Mouse (Mus musculus) forebrain, embryonic 14.5 days (tissue): ENCODE data around the gene Pde4d. TPM values are rescaled to one million over a fixed set of nuclear protein-coding genes. Genes with fewer than 3 reads are reported as not detected.

ENCODE experiments used
- ATAC-seq: fragments of 200-750 bp; cut with Nextera tagmentation; 2 replicates; pipeline ENCODE4 v1.8.0; 2017; ENCODE audit warnings: mild to moderate bottlenecking, moderate library complexity
- DNase-seq: peaks from one replicate; pipeline ENCODE4 v3.0.0-alpha.2; 2015; ENCODE audit warnings: low spot score
- H3K27ac ChIP-seq: fragments of 300-500 bp; sonication (generic); 2 replicates; pipeline ENCODE4 v1.5.1; 2014; ENCODE audit warnings: low read depth, mild to moderate bottlenecking, control low read depth, low read length, moderate library complexity
- H3K27me3 ChIP-seq: fragments of 300-500 bp; sonication (generic); replicated peaks from 2 replicates; pipeline ENCODE4 v1.6.1; 2014; ENCODE audit warnings: low read length, control low read depth, mixed read lengths; ENCODE audit not compliant: control insufficient read depth, insufficient read depth
- H3K36me3 ChIP-seq: fragments of 300-500 bp; sonication (generic); 2 replicates; pipeline ENCODE4 v1.6.1; 2014; ENCODE audit warnings: low read length, control low read depth; ENCODE audit not compliant: control insufficient read depth, insufficient read depth
- H3K4me1 ChIP-seq: fragments of 300-500 bp; sonication (generic); 2 replicates; pipeline ENCODE4 v1.6.1; 2014; ENCODE audit warnings: antibody characterized with exemption, low read length, control low read depth; ENCODE audit not compliant: control insufficient read depth, insufficient read depth
- H3K4me2 ChIP-seq: fragments of 300-500 bp; sonication (generic); 2 replicates; pipeline ENCODE4 v1.6.1; 2014; ENCODE audit warnings: mild to moderate bottlenecking, control low read depth, low read length
- H3K4me3 ChIP-seq: fragments of 300-500 bp; sonication (generic); 2 replicates; pipeline ENCODE4 v1.5.1; 2014; ENCODE audit warnings: low read depth, low read length, control low read depth
- H3K9ac ChIP-seq: fragments of 300-500 bp; sonication (generic); 2 replicates; pipeline ENCODE4 v1.6.1; 2014; ENCODE audit warnings: mild to moderate bottlenecking, low read length, control low read depth, moderate library complexity
- H3K9me3 ChIP-seq: fragments of 300-500 bp; sonication (generic); replicated peaks from 2 replicates; pipeline ENCODE4 v1.6.1; 2016; ENCODE audit warnings: low read length, control low read depth, mixed read lengths; ENCODE audit not compliant: control insufficient read depth
- WGBS: fragments of 180-500 bp; shearing (Covaris S2); extraction: QIAGEN DNeasy Blood & Tissue Kit; methylation state at CpG from one replicate; pipeline ENCODE4 v1.1.7; 2014; 5-methylcytosine and 5-hydroxymethylcytosine counted together
- polyA plus RNA-seq: library from polyadenylated mRNA; unstranded; fragments of >200 nt; fragmentation: Nextera tagmentation; extraction: Ambion mirVana; gene quantifications from 2 replicates; pipeline ENCODE4 v1.2.1, GENCODE M21; 2014

Pde4d gene
- polyA plus RNA-seq, 1 experiment from 2014 or later: 13.7 TPM

DNA sequence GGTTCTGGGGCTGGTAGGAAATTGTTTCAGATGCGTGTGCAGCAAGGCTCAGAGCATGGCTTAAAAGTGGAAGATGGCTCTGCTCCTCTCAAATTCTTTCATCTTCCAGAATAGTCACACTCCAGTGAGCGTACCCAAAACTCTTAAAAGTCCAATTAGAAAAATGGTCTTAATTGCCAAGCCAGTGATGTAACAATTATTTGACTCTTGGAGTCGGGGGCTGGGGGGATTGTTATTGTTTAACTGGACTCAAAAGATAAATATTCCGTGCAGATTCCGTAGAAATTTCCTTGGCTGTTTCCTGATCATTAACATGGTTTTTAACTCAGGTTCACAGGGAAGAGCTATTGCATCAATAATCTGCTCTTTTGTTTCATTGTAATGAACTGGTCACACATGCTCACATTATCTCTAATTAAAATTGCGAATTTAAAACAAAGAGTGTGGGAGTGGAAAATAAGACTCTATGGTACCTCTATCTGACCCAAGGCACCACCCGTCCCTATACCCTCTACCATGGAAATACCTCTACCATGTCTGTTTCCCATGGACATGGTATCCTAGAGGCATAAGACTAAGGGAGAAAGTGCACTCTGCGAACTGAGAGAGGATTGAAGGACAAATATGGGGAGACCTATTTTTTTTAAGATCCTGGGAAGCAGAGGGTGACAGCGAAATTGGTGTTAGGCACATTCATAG, 1159.5 kb downstream of the Pde4d start:
- H3K9me3 ChIP-seq: no peaks in the 10 kb centered on the region
- 62% methylated on average over 9 of the region's 9 CpGs for WGBS
- no peaks in the 10 kb centered on the region for H3K27me3 ChIP-seq
- ATAC-seq (peak; percentile 35), DNase-seq (no peak)
- no peak overlapping the region for H3K4me3 ChIP-seq
- no peaks in the 10 kb centered on the region for H3K36me3 ChIP-seq
- no peak overlapping the region for H3K27ac ChIP-seq
- H3K4me2 ChIP-seq: no peak overlapping the region
- no peak overlapping the region for H3K9ac ChIP-seq
- no peaks in the 10 kb centered on the region for H3K4me1 ChIP-seq

DNA sequence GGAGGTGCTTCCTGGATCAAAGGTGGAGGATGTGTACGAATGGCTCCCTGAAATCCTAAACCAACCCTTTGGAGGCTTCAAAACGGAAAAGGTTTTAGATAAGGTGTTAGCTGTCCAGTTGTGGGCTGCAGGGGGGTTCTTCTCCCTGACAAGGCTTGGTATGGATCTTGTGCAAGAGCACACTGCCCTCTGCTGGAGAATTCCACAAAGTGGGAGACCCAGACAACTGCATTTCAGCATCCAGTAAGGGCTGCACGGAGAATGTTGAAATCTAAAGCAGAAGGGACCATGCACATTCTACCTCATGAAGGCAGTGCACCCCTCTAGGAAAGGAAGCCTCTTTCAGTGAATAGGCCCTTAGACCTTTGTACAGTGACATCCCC, 1160.0 kb downstream of the Pde4d start:
- no peak overlapping the region for H3K4me3 ChIP-seq
- no peaks in the 10 kb centered on the region for H3K27me3 ChIP-seq
- no peaks in the 10 kb centered on the region for H3K4me1 ChIP-seq
- peak; percentile 85 for DNase-seq
- no peak overlapping the region for H3K27ac ChIP-seq
- no peak overlapping the region for H3K4me2 ChIP-seq
- ATAC-seq: peak; percentile 89
- no peak overlapping the region for H3K9ac ChIP-seq
- H3K9me3 ChIP-seq: no peaks in the 10 kb centered on the region
- WGBS: 25% methylated on average over 3 of the region's 3 CpGs
- no peaks in the 10 kb centered on the region for H3K36me3 ChIP-seq

DNA sequence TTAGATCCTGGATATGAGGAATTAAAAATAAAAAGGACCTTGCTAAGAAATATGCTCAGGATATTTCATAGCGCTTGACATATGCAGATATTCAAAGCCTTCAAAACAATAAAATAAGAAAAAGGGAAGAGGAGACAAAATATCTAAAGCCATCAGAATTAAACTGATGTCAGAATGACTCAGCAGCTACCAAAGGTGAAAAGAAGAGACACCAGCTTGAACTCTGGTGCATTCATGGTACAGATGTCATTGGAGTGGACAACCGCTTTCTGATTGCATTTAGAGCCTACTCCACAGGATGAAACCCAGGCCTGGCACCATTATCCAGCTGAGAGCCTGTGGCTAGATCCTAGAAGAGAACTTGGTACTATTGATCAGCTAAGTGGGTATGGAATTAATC, 1161.0 kb downstream of the Pde4d start:
- Histone ChIP-seq H3K4me2 (no peak overlapping the region), H3K27me3 (no peaks in the 10 kb centered on the region), H3K4me3 (no peak overlapping the region), H3K4me1 (no peaks in the 10 kb centered on the region), H3K36me3 (no peaks in the 10 kb centered on the region), H3K9ac (no peak overlapping the region), H3K9me3 (no peaks in the 10 kb centered on the region), H3K27ac (no peak overlapping the region)
- 97% methylated on average over 2 of the region's 2 CpGs for WGBS
- ATAC-seq (no peak), DNase-seq (no peak)

DNA sequence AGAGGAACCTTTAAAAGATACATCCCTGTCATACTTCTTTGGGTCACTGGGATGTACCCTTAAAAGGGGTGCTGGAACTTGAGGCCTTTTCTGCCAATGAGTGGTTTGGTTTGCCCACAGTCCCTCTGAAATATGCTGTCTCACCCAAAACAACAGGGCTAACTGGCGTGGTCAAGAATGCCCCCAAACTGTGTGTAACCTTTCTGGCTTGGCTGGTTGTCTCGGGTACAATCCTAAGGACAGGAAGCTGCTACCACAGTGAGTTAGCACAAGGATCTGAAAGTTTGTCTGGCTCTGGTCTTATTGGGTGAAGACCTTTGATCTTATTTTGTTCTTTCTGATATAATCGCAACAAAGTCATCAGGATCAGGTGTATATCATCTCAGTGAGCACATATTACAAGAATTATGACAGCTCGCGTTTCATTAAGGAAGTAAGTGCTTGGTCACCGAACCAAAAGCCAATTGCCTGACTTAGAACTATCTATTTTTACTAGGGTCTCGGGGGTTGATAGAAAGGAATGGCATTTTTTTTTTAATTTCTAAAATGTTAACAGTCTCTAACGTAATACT, 1165.6 kb downstream of the Pde4d start:
- WGBS: 66% methylated on average over 8 of the region's 8 CpGs
- H3K9me3 ChIP-seq: no peaks in the 10 kb centered on the region
- no peak overlapping the region for H3K4me3 ChIP-seq
- H3K9ac ChIP-seq: no peak overlapping the region
- no peaks in the 10 kb centered on the region for H3K4me1 ChIP-seq
- no peaks in the 10 kb centered on the region for H3K27me3 ChIP-seq
- ATAC-seq (no peak), DNase-seq (no peak)
- no peaks in the 10 kb centered on the region for H3K36me3 ChIP-seq
- H3K27ac ChIP-seq: no peak overlapping the region
- no peak overlapping the region for H3K4me2 ChIP-seq

DNA sequence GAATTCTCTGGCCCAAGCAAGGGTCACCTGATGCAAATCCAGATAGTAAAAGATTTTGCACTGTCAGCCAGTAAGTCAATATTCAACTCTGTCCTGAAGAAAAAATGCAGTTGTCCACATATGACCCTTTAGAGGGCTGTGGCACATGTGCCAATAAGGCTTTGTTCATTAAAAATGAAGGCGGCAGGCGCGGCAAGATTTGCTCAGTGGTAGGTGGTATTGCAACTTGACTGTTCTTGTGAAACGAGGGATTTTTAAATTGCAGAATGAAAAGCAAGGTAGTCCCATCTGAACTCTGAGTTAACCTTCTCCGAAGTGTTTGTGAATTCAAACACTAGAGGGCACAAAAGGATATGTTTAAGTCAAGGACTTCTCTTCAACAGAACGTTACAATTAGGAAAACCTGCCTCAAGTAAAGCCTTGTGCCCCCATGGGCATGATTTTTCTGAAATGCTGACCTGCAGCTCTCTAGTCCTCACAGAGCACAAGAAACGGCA, 1166.1 kb downstream of the Pde4d start:
- Histone ChIP-seq H3K9ac (no peak overlapping the region), H3K36me3 (no peaks in the 10 kb centered on the region), H3K4me1 (no peaks in the 10 kb centered on the region), H3K9me3 (no peaks in the 10 kb centered on the region), H3K27ac (no peak overlapping the region), H3K27me3 (no peaks in the 10 kb centered on the region), H3K4me2 (no peak overlapping the region), H3K4me3 (no peak overlapping the region)
- 14% methylated on average over 7 of the region's 7 CpGs for WGBS
- ATAC-seq: peak; percentile 49; the same call in 1 of the 2 replicates
- peak; percentile 80 for DNase-seq

DNA sequence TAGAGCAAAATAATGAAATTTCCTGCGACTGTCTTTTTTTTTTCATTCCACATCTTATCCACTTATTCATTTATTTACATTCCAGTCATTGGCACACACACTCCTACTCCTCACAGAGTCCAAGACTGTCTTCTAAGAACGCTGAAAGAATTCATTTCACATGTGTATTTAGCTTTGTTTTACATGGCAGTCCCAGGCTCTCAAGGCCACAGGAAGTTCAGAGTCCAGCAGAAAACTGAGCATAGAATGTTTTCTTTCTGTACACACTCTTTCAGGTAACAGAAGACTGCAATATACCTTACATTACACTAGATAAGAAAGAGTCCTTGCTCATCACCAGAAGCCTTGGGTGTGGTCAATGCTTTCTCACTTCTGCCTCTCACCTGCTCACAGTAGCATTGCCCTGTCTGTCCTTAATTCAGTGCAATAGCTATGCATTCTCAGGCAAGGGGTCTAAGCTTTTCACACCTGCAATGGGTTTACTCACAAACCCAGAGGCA, 1169.5 kb downstream of the Pde4d start:
- H3K27ac ChIP-seq: no peak overlapping the region
- no peaks in the 10 kb centered on the region for H3K27me3 ChIP-seq
- H3K9me3 ChIP-seq: no peaks in the 10 kb centered on the region
- no peaks in the 10 kb centered on the region for H3K36me3 ChIP-seq
- no peaks in the 10 kb centered on the region for H3K4me1 ChIP-seq
- ATAC-seq: no peak
- H3K4me2 ChIP-seq: no peak overlapping the region
- no peak for DNase-seq
- no peak overlapping the region for H3K4me3 ChIP-seq
- H3K9ac ChIP-seq: no peak overlapping the region
- 82% methylated on average over 2 of the region's 2 CpGs for WGBS

DNA sequence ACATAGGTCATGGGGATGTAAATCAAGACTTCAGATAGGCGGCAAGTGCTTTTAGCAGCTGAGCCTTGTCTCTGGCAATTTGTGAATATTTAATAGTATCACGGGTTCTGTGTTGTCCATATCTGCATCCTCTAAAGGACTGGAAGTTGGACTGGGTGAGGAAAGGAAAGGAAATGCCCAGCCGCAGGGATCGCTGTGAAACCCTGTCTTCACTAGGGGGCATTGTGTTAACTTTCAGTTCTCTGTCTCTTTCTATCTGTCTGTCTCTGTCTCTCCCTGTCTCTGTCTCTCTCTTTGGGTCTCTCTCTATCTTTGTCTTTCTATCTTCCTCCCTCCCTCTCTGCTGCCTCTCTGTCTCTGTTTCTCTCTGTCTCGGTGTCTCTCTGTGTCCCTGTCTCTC, 1172.5 kb downstream of the Pde4d start:
- Histone ChIP-seq H3K36me3 (no peaks in the 10 kb centered on the region), H3K4me3 (no peak overlapping the region), H3K4me2 (no peak overlapping the region), H3K27me3 (no peaks in the 10 kb centered on the region), H3K9ac (no peak overlapping the region), H3K27ac (no peak overlapping the region), H3K9me3 (no peaks in the 10 kb centered on the region), H3K4me1 (no peaks in the 10 kb centered on the region)
- ATAC-seq (no peak), DNase-seq (no peak)
- WGBS: 73% methylated on average over 5 of the region's 5 CpGs

DNA sequence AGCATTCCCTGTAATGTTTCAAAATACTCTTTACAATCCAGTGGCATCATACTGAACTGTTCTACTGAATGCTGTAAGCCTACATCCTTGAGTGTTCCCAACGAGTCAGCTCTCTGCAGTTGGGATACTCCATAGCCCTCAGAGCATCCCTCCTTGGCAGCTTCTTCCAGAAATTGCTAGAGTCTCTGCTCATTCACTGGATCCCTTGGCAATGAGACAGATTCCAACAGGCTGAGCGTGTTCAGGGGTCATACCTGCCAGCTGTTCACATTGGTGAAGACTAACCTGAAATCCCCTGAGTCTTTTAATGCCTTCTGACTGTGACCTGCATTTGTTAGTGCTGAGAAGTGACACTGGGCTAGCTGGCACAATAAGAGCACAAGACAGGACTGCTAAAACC, 1173.5 kb downstream of the Pde4d start:
- no peak overlapping the region for H3K4me2 ChIP-seq
- H3K27me3 ChIP-seq: no peaks in the 10 kb centered on the region
- no peak overlapping the region for H3K9ac ChIP-seq
- H3K4me1 ChIP-seq: no peaks in the 10 kb centered on the region
- H3K27ac ChIP-seq: no peak overlapping the region
- 63% methylated on average over 2 of the region's 2 CpGs for WGBS
- no peak for DNase-seq
- no peak for ATAC-seq
- H3K4me3 ChIP-seq: no peak overlapping the region
- H3K9me3 ChIP-seq: no peaks in the 10 kb centered on the region
- no peaks in the 10 kb centered on the region for H3K36me3 ChIP-seq

DNA sequence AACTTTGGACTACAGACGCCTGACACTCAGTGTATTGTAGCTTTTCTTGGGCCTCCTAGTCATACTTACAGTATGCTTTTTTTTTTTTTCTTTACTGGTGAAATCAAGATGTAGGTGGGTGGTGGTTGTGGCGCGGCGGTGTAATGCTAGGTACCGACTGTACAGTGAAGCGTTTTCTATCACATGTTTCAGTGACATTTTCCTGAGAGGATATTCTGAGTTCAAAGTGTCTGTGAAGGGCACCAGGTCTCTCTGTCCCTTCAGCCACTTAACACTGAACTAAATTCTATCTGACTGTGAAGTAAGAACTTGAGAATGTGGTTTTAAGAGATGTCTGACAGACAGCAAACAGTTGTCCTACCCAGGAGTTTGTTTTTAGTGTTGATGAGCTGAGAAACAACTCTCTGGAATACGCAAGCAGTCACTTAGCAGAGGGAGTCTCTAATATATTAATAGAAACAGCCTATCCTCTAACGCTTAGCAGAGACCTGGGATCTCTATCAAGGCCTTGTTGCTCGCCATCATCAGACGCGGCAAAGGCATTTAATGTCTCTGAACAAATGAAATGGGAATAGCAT, 1175.1 kb downstream of the Pde4d start:
- Histone ChIP-seq H3K27me3 (no peaks in the 10 kb centered on the region), H3K36me3 (no peaks in the 10 kb centered on the region), H3K9ac (no peak overlapping the region), H3K4me2 (no peak overlapping the region), H3K27ac (no peak overlapping the region), H3K4me3 (no peak overlapping the region), H3K9me3 (no peaks in the 10 kb centered on the region), H3K4me1 (no peaks in the 10 kb centered on the region)
- 94% methylated on average over 11 of the region's 11 CpGs for WGBS
- DNase-seq (no peak), ATAC-seq (no peak)
